Mouse (Mus musculus) cerebellum, adult 9-11 months (tissue): ENCODE measurements around the gene Klhl40.

Experiments used
- DNase-seq: peaks from one replicate; pipeline ENCODE4 v3.0.0; 2022

The Klhl40 gene

DNA sequence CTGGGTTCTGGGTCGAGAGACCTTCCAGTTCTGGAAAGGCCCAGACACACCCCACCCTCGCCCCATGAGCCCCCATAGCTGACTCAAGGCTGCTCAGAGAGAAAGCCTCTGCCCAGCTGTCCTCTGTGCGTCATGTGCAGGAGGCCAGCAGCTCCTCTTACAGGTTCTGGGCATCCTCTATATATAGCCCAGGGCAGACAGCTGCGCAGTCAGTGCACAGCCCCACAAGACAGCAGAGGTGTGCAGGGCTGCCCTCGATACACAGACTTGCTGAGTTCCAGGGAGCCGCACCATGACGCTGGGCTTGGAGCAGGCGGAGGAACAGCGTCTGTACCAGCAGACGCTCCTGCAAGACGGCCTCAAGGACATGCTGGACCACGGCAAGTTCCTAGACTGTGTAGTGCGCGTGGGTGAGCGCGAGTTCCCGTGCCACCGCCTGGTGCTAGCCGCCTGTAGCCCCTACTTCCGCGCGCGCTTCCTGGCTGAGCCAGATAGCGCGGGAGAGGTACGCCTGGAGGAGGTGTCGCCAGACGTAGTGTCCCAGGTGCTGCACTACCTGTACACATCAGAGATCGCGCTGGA is at the start of gene Klhl40:
TSS of gene Klhl40 (plus strand) at position 124 of the 582 bp plus-strand sequence.
- DNase-seq, result no peak

DNA sequence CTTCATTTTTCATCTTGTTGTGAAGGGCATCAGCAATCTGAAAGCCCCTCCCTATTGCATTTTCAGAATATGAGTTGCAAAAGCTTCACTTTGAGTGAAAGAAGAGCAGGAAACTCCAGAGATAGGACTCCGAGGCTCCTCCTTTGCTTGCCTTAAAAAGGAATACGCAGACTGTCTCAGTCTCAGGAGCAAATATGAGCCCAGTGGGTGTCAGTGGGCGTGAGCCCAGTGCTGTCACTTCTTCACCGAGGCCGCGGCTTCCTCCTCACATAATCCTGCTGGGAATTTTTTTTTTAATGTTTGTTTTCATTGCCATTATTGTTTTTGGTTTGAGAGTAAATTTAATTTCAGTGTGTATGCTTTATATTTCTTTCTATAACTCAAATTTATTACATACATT is 36.9 kb upstream of the Klhl40 start:
- no peak for DNase-seq

DNA sequence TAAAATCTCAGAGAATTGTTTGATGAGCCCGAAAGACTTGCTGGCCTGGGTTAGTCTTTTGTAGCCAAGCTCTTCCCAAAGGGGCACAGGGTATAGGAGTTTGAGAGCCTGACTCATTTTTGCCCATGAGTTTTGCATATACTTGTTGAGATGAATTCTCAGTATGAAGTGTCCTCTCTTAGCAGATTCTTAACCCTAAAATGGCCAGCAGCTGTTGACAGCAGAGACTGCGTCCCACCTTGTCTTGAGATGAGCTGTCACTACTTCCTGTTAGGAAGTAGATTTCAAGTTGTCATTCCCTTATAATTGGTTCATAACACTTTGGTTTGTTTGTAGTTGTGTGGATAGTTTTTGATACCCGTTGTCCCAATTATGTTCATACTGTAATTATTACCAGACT is 36.2 kb upstream of the Klhl40 start:
- no peak for DNase-seq

DNA sequence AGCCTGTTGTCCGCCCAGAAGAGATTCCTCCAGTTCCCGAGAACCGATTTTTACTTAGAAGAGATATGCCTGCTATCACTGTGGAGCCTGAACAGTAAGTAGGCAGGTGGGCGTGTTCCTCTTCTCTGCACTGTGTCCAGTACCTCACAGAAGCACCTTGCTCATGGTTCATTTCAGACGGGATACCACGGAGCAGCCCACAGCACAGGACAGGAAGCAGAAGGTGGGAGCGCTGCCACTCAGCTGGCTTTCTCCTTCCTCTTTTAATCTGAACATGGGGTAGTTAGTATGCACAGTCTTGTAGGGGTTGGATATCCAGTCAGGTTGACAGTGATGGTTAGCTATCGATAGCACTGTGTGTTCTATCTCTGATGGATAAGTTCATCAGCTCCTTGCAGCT is 33.4 kb upstream of the Klhl40 start:
- DNase-seq, result no peak

DNA sequence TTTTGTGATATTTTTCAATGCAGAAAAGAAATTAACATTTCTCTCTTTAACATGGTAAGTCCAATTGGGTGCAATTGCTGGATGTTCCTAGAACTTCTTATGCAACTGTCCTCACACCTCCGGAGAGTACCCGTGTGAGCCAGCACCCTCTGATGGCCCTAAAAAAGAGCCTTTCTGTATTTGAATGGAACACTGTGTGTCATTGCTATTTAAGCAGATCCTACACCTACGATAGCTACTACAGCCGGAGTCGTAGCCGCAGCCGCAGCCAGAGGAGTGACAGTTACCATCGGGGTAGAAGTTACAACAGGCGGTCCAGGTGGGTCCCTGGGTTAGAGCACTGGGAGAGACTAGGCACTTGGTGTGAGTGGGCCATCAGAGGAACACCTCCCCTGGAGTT is 24.6 kb upstream of the Klhl40 start:
- no peak for DNase-seq

DNA sequence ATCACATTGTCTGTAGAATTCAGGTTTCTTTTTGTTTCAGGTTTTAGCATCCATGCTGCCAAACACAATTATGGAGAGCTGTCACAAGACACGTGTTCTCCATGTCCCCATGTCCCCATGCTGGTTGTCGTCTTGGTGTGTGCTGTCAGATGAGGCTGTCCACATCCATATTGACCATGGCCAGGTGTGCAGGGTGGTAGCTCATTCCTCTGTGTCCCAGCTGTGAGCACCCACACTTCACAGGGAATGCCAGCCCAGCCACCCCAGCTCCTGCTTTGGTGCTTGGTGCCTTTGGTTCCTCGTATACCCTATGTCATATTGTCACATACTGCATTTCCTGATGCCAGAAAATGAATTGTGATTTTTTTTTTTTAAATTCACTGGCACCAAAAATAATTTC is 22.8 kb upstream of the Klhl40 start:
- no peak for DNase-seq

DNA sequence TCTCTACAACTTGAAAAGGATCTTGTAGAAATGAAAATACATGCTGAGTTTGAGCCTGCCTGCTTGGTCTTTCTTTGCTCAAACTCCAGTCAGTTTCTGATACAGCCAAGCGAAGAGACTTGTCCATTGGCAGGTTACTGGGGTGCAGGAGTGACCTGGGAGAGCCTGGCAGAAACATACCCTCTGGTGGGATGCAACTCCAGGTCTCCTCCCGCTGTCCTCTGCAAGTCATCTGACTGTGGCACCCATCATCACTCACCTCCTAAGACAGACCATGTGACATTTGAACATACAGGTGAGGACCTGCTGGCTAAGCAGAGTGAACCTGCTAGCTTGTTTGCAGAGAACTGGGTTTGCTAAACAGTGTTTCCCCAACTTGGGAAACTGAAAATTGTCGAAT is 20.6 kb upstream of the Klhl40 start:
- DNase-seq, result no peak

DNA sequence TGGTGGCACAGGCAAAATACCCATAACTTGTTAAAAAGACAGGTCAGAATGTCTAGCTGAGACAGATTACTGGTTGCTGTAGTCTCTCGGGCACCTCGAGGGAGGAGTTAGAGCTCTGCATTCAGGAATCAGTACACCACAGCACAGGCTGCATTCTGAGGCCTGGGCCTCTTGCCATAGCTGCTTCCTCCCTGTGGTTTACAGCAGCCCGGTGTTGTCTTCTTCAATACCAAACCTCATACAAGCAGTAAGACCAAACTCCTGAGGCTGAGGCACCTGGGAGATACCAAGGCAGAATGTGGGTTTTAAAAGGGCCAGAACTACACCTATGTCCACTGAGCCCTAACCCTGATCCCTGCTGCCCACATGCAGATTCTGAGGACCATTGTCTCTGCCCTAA is 20.0 kb upstream of the Klhl40 start:
- DNase-seq, result no peak

DNA sequence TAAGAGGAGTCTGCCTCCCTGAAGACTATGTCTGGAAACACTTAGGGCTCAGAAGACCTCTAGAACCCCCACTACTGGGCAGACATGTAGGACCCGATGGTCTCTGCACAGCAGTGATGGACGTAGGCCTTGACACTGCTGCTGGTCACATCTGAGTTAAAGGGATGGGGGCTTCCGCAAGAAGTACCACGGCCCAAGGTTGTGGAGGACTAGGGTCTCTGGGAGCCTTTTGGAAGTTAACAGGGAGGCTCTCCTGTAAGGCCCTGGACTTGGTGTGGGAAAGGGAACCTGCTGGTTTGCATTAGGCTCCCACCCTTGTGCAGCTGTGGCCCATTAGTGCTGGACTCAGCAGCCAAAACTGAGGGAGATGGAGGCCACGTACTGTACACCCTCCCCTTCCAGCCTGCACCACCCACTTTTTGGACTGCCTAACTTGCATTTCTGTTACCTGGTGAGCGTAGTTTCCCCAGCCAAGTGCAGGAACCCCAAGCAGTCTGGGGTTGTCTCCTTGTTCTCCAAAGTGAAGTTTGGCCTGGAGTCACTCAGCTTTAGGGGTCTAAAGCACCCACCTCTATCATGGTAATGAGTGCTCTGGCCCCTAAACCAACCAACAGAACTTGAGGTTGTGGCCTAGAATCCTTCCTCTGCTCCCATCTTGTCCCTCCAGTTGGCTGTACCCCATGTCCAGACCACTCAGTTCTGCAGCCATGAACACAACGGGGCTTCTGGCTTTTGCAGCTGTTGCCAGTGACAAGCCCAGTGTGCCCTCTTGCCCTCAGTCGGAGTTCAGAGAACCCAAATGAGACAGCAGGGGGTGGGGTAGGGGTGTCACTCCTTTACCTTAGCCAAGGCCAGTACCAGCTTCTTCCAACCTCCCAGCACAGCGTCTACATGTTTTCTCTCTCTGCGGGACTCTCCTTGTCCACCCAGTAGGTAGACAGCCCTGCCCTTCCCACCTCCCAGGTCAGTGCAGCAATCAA is 19.3 kb upstream of the Klhl40 start:
- DNase-seq, result peak; percentile 55

DNA sequence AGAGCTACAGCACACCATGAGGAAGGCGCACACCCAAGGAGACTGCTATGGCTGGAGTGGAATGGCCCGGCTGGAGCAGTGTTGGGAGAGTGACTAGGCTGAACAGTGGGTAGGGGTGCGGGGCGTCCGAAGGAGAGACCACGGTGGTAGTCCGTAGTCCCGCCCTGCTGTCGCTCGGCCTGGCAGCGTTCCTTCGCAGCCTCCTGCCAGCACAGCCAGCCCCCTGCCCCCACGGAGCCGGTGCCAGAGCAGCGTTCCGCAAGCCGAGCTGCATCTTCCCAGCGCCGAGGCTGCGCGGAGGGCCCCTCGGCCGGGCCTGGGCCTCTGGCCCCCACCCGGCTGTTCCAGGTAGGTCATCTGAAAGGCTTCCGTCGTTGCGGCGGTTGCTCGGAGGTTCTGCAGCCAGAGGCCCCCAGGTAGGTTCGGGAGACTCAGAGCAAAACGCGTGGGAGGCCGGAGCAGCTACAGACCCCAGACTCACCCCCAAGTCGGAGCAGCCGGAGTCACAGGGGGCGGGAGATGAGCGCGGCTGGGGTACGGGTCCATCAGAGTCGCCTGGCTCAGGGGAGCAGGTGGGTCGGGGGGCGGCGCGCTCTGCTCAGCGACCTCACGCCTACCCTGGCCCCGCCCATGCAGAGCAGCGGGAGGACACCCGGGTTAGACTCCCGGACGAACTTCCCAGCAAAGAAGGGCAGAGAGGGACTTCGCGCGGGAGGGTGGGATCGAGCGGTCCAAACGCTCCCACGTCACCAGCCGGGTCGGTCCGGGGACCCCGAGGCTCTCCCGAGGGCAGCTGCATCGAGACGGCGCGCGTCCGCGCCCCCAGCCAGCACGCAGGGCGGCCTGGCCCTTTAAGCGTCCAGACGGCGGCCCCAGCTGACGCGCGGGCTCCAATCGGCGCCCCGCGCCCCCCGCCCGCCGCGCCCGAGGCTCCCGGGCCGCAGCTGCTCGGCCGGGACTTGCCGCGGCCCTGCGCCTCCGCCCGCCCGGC is 18.0 kb upstream of the Klhl40 start, which contains the start of gene Zfp651:
TSS of gene Zfp651 (plus strand) at position 240 of the 991 bp plus-strand sequence.
- peak; percentile 77 for DNase-seq

DNA sequence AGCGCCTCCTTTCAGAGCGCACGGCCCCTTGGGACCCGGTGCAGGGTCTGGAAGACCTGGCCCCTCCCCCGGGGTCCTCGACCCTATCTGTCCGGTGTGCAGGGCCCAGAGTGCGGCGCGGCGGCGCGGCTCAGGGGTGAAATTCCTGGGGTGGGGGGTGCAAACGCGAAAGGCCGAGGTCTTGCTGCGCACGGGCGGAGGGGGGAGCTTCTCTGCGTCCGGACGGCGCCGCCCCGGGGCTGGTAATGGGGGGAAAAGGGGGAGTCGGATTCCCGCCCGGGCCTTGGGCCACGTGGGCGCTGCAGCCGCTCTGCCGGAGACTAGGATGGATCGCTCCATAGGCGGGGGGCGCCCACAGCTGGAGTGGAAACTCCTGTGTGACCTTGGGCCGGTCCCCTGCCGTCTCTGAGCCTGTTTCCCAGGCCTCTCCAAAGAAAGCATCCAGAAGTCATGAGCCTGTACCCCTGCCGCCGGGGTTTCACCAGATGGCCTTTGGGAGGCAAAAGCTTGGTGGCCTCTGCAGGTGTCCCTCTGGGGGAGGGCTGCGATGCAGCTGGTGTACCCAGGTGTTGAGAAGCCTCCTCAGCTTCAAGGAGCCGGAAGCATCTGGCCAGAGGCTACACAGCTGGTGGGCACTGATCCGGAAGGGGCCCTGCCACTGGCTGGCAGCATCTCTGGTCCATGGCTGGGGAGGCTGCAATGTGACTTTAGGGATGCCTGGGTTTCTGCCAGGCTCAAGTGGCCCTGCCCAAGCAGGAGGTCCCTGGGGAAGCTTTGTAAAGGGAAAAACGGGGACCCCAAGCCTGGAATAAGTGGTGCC is 16.9 kb upstream of the Klhl40 start:
- DNase-seq, result peak; percentile 67

DNA sequence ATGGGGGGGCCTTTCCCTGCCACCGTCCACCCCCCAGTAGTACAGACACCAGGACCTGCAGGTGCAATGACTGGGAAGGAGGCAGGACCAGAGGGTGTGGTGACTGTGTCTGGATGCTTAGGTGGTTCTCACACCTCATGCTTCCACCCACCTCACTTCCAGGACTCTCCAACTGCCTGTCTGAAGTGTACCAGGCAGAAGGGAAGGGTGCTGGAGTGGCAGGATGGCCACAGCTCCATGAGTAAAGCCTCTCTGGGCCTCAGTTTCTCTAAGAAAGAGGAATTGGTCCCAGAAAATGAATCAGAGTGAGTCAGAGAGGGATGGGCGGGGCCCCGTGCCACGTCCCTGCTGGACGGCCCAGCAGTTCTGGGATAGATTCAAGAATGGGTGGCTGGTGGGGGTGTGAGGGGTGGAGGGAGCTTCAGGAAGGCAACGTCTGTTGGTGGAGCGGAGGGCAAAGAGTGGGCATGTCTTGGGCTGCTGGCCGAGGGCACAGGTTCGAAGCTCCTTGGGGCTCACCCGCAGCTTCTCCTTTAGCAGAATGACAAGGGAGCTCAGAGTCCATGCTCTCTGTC is 16.2 kb upstream of the Klhl40 start:
- no peak for DNase-seq

DNA sequence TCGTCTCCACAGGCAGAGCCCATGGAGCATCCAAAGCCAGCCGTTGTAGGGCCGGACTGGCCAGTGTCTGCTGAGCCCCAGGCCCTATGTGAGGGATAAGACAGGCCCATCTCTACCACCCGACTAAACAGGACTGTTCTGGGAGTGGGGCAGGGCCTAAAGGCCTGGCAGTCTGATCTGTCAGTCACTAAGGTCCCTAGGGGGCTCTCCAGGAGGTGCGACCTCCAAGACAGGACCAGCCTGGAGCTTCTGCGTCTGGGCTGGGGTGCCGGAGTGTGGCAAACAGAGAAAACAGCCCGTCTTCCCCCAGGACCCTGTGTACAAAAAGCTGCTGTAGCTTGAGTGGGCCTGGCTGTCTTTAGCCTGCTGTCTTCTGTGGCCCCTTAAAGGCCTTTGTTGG is 15.6 kb upstream of the Klhl40 start:
- peak; percentile 36 for DNase-seq

DNA sequence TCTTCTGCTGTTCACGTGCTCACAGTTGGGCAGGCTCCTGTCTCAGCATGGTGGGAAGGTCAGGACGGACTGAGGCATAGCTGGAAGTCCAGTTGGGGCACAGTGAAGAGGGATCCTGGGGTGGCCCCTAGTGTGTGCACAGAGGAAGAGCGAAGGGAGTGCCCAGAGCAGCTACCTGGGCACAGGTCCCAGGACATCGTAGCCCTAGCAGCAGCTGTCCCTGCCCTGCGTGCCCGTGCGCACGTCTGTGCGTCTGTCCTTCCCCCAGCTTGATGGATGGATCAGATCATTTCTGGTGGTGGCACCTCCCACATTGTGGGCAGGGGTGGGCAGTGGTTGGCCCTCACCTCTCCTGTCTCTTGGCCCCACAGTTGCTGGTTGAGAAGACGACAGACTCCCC is 15.2 kb upstream of the Klhl40 start:
- no peak for DNase-seq

DNA sequence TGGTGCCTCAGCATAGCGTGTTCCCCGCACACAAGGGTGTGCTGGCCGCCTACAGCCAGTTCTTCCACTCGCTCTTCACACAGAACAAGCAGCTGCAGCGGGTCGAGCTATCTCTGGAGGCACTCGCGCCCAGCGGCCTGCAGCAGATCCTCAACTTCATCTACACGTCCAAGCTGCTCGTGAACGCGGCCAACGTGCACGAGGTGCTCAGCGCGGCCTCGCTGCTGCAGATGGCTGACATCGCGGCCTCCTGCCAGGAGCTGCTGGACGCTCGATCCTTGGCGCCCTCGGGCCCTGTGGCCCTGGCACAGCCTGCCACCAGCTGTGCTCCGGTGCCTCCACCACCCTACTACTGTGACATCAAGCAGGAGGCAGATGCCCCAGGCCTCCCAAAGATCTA is 14.6 kb upstream of the Klhl40 start:
- no peak for DNase-seq

DNA sequence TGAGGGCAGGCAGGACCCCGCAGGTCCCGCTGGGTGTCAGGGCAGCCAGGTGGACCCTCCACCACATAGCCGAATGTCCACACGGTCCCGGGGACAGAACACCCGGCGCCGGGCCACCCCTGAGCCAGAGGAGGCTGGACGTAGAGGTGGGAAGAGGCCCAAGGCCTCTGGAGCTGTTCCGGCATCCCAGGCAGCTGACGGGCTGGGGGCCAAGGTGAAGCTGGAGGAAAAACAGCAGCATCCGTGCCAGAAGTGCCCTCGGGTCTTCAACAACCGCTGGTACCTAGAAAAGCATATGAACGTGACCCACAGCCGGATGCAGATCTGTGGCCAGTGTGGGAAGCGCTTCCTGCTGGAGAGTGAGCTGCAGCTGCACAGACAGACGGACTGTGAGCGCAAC is 13.7 kb upstream of the Klhl40 start:
- DNase-seq, result no peak

DNA sequence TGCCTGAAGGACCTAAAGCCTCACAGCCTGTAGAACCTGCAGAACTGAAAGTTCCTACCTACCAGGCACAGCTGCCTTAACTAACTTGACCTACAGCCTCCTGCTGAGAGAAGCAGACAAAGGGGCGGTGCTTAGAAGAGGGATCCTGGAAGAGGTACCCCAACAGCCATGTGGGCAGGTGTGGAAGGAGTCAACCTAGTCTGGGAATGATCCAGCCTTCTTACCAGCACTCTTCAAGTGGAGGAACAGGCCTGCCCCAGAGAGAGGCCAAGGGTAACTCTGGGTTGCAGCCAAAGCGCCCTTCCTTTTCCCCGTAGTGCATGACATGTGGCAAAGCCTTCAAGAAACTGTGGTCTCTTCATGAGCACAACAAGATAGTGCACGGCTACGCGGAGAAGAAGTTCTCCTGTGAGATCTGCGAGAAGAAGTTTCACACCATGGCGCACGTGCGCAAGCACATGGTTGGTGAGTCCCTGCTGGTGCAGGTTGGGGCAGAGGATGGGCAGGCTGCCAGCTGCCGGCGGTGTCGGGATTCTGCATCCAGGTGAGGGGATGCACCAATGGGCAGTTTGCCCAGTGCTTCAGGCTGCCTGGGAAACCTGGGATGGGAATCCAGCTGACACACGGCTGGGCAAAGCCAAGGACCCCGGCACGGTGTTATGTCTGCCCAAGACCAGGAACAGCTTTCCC is 12.1 kb upstream of the Klhl40 start:
- peak; percentile 48 for DNase-seq

DNA sequence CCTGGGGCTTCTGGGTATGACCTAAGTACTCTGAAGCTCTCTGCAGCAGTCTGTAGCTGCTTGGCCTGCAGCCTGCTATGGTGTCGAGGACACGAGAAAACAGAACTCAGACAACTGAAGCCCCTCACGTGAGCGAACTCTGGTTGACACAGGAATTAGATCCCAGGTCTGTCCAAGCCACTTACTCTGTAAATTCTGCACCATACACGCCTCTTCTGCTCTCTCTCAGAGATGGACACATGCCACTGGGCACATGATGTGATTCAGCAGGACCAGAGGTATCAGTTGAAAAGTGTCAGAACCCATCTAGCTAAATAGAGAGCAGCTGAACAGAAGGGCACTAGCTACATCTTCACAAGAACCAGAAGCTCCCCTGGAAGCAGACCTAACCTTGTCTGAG is 5.0 kb upstream of the Klhl40 start:
- no peak for DNase-seq

DNA sequence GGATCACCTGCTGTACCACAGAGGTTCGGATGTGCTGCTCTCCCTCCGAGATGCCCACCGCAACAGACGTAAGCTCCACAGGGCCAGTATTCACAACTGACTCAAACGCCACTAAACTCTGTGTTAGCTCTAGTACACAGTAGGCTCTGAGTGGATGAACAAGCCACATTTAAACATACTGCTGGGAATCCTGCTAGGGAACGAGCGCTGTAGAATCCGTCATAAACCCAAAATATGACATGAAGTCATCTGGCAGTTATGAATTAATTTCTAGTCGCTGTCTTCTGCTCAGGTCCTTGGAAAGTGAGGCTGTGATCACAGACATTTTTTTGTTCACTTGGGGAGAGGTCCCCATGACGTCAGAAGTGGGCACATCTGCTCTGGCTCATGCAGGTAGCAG is 1.5 kb upstream of the Klhl40 start:
- no peak for DNase-seq

DNA sequence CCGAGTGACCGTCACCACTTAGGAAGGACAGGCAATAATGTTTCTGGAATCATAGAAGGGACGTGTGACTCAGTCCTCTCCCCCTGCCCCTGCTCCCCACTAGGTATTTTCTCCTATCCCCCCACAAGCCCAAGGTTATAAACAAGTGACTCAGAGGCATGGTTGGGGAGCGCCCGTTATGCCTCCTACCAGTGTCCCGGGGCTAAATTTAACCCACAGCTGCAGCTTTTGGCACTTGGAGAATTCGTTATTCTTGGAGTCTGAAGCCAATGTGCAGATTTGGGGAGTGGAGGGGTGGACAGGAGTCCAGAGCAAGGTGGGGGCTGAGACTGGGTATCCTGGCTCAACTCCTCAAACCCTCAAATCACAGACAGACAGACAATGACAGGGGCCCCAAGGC is 896 bp upstream of the Klhl40 start:
- no peak for DNase-seq

DNA sequence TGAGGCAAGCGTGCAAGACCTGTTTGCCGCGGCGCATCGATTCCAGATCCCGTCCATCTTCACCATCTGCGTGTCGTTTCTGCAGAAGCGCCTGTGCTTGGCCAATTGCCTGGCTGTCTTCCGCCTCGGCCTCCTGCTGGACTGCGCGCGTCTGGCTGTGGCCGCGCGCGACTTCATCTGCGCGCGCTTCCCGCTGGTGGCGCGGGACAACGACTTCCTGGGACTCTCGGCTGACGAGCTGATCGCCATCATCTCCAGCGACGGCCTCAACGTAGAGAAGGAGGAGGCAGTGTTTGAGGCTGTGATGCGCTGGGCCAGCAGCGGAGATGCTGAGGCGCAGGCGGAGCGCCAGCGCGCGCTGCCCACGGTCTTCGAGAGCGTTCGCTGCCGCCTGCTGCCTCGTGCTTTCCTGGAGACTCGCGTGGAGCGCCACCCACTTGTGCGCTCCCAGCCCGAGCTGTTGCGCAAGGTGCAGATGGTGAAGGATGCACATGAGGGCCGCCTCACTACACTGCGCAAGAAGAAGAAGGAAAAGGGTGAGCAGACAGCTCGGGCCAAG is 738 bp downstream of the Klhl40 start:
- DNase-seq, result no peak
